Mouse (Mus musculus): ENCODE measurements around the gene Ano8. TPM values are rescaled to one million over a fixed set of nuclear protein-coding genes. Genes with fewer than 3 reads are reported as not detected.
A peak's percentile ranks its signal among the peaks of the same experiment; 100 is the strongest.

Gene Ano8
- polyA plus RNA-seq, 1 experiment: 77.0 TPM

GRCm38 (mm10) chr8:71472601-71473386 lies 13.0 kb downstream of the Ano8 start:
- DNase-seq (ENCODE audit: extremely low spot score in 1 of 2, low spot score in 1 of 2): no peak

GRCm38 (mm10) chr8:71471861-71472260 lies 13.9 kb downstream of the Ano8 start:
- DNase-seq (ENCODE audit: extremely low spot score in 1 of 2, low spot score in 1 of 2): no peak

- DNase-seq (ENCODE audit: extremely low spot score in 1 of 2, low spot score in 1 of 2): no peak
Observed at GRCm38 (mm10) chr8:71470913-71471255, 14.9 kb downstream of the Ano8 start.

- DNase-seq (ENCODE audit: extremely low spot score in 1 of 2, low spot score in 1 of 2): no peak
Observed at GRCm38 (mm10) chr8:71470146-71470912, 15.4 kb downstream of the Ano8 start.

GRCm38 (mm10) chr8:71469411-71469810 lies 16.4 kb downstream of the Ano8 start:
- peak in 1 of 2 experiments; percentile 67 for DNase-seq (ENCODE audit: extremely low spot score in 1 of 2, low spot score in 1 of 2)

- DNase-seq (ENCODE audit: extremely low spot score in 1 of 2, low spot score in 1 of 2): peak; percentile 98 to 99
Observed at GRCm38 (mm10) chr8:71468916-71469315, 16.8 kb downstream of the Ano8 start, which contains the start of gene Dda1. TSS of gene Dda1 (plus strand) at chr8:71469199.

- DNase-seq (ENCODE audit: extremely low spot score in 1 of 2, low spot score in 1 of 2): no peak
Observed at GRCm38 (mm10) chr8:71468001-71468400, 17.8 kb downstream of the Ano8 start.

- no peak for DNase-seq (ENCODE audit: extremely low spot score in 1 of 2, low spot score in 1 of 2)
Observed at GRCm38 (mm10) chr8:71467201-71467600, 18.6 kb downstream of the Ano8 start.

- DNase-seq (ENCODE audit: extremely low spot score in 1 of 2, low spot score in 1 of 2): no peak
Observed at GRCm38 (mm10) chr8:71466198-71466597, 19.6 kb downstream of the Ano8 start.

GRCm38 (mm10) chr8:71465733-71466132 lies 20.0 kb downstream of the Ano8 start:
- no peak for DNase-seq (ENCODE audit: extremely low spot score in 1 of 2, low spot score in 1 of 2)

- DNase-seq (ENCODE audit: extremely low spot score in 1 of 2, low spot score in 1 of 2): peak; percentile 100
Observed at GRCm38 (mm10) chr8:71464513-71465500, 21.0 kb downstream of the Ano8 start, which contains the start of gene Mrpl34. TSS of gene Mrpl34 (plus strand) at chr8:71464959.

GRCm38 (mm10) chr8:71463188-71464033 lies 22.4 kb downstream of the Ano8 start, which contains the start of gene Abhd8:
TSS of gene Abhd8 (minus strand) at chr8:71463655.
- DNase-seq (ENCODE audit: extremely low spot score in 1 of 2, low spot score in 1 of 2): peak; percentile 96 to 99

- peak in 1 of 2 experiments; percentile 72 for DNase-seq (ENCODE audit: extremely low spot score in 1 of 2, low spot score in 1 of 2)
Observed at GRCm38 (mm10) chr8:71462786-71463185, 23.0 kb downstream of the Ano8 start.

- DNase-seq (ENCODE audit: extremely low spot score in 1 of 2, low spot score in 1 of 2): no peak
Observed at GRCm38 (mm10) chr8:71462191-71462590, 23.6 kb downstream of the Ano8 start.

- DNase-seq (ENCODE audit: extremely low spot score in 1 of 2, low spot score in 1 of 2): no peak
Observed at GRCm38 (mm10) chr8:71461152-71461840, 24.5 kb downstream of the Ano8 start.

GRCm38 (mm10) chr8:71460716-71461115 lies 25.0 kb downstream of the Ano8 start:
- DNase-seq (ENCODE audit: extremely low spot score in 1 of 2, low spot score in 1 of 2): no peak

- no peak for DNase-seq (ENCODE audit: extremely low spot score in 1 of 2, low spot score in 1 of 2)
Observed at GRCm38 (mm10) chr8:71457659-71458270, 28.0 kb downstream of the Ano8 start.

GRCm38 (mm10) chr8:71456906-71457305 lies 28.9 kb downstream of the Ano8 start:
- no peak for DNase-seq (ENCODE audit: extremely low spot score in 1 of 2, low spot score in 1 of 2)
